Mouse (Mus musculus) adrenal gland, adult (tissue): ENCODE measurements around the gene 1500011B03Rik.
"Not testable (repeated sequence)": the region's sequence is repeated elsewhere in the genome, so short reads cannot be mapped to it uniquely, and the experiment has no call there.

Experiments
- DNase-seq, 2 experiments: peaks; one replicate each; pipeline ENCODE4 v3.0.0; 2022 to 2023; ENCODE audit warnings: low spot score in 1 of 2; ENCODE audit not compliant: inconsistent age in 2 of 2

1500011B03Rik gene

DNA sequence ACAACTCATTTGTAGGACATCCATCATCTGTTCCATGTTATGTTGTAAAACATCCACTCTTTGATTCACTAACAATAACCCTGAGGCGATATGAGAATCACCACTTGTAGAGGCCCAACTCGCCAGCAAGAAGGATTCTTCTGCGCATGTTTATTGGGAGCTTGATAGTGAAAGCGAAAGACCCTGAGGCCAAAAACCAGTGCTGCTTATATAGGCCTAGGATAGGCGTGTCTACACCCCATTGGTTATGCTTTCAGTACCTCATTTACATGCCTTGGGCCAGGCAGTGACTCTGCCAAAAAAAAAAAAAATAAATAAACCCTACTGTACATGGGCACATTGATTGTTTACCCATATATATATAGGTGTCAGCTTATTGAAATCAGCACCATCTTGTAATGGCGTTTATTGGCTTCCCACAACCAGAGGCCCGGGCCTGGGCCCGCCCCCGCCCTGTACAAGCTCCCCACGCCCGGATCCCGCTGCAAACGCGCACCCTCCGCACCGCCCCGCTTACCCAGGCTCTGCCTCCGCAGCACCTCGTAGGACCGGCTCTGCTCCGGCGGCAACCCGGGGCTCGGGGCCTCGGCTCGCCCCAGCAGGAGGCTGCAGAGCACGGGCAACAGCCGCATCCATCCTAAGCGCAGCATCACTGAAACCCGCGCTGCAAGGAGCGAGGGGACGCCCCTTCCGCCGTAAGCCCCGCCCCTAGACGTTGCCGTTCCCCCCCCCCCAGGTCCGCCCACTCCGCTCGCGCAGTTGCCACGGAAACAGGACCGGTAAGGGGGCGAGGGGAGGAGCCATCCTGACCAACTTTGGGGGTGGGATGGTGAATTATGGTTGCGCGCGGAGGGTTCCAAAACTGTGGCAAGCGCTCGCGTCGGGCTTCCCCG lies at the start of gene 1500011B03Rik:
TSS of gene 1500011B03Rik (minus strand) at position 673 of the 893 bp plus-strand sequence.
- DNase-seq: peak; percentile 71 to 88

DNA sequence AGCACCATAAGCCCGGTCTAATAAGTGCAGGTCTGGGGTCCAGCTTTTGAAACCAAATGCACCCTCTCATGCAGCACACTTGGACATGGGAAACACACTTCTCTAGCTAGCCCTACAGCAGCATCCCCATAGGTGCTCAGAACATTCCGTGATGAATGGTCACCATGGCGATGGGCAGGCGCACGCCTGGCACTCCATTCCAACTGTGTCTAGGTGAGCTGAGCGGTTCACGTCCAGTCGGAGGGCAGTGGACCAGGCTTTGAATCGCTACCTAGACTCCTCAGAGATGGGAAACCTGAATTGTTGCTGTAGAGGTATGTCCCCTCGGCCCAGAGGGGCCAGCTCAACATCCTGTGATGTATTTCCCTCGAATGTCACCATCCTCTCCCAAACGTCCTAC lies 42.0 kb upstream of the 1500011B03Rik start:
- no peak for DNase-seq

GRCm38 (mm10) chr5:114864813-114865212 lies 41.5 kb upstream of the 1500011B03Rik start:
- no peak for DNase-seq

- DNase-seq: no peak
Measured at GRCm38 (mm10) chr5:114861730-114862129, 38.5 kb upstream of the 1500011B03Rik start.

DNA sequence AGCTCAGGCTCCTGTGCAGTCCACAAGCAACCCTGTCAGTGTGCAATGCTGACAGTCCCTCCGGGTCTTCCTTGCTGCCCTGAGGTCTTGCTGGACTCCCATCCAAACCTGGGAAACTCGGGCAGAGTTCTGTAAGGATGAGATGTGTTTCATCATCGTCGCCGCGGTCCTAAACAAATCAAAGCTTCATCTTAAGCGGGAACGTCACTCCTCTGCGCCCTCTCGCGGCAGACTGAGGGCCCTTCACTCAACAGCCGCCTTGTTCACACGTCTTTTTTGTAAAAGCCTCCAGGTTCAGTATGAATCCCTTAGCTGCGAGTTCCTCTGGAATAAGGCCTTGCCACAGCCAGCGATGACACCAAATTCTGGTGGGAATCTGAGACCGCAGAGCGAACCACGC lies 36.0 kb upstream of the 1500011B03Rik start:
- DNase-seq: peak; percentile 53 to 86

DNA sequence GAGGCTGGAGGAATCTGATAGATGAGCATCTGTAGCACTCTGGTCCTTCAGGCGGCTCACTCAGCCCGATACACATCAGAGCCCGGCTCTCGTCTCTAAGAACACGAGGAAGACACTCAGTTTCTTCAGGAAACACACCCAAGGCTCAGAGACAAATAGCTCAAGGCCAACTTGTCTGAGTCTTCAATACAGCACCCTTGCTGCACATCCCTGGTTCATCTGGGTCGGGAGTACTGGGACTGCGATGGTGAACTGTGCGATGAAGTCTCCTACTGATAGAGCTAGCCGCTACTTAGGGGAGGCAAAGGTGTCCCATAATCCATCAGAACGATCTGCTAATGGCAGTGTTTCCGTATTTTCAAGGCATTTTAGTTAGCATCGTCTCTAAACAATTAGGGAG lies 35.3 kb upstream of the 1500011B03Rik start, which contains the start of gene Gm9936:
TSS of gene Gm9936 (minus strand) at position 101 of the 400 bp plus-strand sequence.
- DNase-seq: no peak

DNA sequence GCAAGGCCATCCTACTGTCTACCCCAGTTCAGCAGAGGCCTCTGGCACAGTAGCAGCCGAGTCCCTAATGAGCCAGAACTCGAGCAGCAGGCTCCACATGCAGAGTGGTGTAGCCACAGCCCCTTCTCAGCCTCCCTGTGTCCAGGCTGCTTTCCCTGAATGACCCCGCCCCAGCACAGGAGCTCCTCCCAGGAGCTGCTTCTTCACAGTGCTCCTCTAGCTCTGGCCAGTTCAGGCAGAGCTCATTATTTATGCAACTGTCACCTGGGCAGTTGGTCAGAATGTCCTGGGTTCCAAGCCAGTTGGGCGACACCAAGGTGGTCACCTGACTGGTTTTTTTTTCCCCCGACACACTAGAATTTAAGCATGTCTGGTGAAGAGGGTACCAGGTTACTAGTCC lies 30.1 kb upstream of the 1500011B03Rik start, which contains the start of gene 4930519G04Rik:
TSS of gene 4930519G04Rik (plus strand) at position 301 of the 400 bp plus-strand sequence.
- DNase-seq: not testable (repeated sequence)

DNA sequence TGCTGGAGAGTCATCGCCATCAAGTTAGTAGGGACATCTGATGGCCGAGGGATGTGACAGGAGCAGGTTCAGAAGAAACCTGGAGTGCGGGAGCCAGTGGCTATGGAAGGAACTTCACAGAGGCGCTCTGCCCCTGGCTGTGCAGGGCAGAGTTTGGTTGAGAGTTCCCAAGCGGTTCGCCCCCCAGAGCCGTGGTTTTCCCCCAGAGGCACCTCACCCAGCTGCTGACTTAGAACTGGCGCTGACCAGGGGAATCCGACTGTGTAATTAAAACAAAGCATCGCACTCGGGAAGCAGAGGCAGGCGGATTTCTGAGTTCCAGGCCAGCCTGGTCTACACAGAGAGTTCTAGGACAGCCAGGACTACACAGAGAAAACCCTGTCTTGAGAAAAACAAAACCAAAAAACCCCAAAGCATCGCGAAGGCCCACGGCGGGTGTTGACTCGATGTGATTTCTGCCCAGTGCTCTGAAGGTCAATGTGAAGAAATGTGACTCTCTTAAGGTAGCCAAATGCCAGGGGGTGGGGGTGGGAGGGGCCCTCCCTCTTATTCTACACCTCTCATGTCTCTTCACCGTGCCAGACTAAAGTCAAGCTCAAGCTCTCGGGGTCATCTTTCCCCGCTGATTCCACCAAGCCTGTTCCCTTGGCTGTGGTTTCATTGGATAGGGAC lies 28.4 kb upstream of the 1500011B03Rik start:
- no peak for DNase-seq

- not testable (repeated sequence) for DNase-seq
Measured at GRCm38 (mm10) chr5:114844371-114844770, 21.1 kb upstream of the 1500011B03Rik start.

GRCm38 (mm10) chr5:114842674-114843073 lies 19.4 kb upstream of the 1500011B03Rik start:
- no peak for DNase-seq

DNA sequence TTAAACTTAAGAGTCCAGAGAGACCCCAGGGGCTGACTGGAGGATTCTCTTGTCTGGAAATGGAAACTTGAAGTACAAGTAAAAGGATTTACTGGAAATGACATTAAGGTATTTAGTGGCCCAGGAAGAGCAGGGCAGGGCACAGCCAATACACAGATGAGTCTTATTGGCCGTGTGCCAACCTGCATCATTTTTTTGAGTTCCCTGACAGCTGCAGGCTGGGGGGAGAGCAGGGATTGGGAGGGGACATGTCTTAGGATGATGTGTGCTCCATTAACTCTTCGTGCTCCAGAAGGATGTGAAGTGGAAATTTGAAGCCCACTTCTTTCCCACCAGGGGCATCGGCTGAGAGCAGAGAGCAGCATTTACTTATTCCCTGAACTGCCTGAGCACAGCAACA lies 18.9 kb upstream of the 1500011B03Rik start:
- not testable (repeated sequence) for DNase-seq

GRCm38 (mm10) chr5:114840481-114840880 lies 17.2 kb upstream of the 1500011B03Rik start:
- DNase-seq: not testable (repeated sequence)

GRCm38 (mm10) chr5:114836886-114837285 lies 13.6 kb upstream of the 1500011B03Rik start:
- DNase-seq: no peak

- DNase-seq: no peak
Measured at GRCm38 (mm10) chr5:114829740-114830139, 6.5 kb upstream of the 1500011B03Rik start.

- DNase-seq: peak in 1 of 2 experiments; percentile 41
Measured at GRCm38 (mm10) chr5:114827427-114827826, 4.2 kb upstream of the 1500011B03Rik start.

DNA sequence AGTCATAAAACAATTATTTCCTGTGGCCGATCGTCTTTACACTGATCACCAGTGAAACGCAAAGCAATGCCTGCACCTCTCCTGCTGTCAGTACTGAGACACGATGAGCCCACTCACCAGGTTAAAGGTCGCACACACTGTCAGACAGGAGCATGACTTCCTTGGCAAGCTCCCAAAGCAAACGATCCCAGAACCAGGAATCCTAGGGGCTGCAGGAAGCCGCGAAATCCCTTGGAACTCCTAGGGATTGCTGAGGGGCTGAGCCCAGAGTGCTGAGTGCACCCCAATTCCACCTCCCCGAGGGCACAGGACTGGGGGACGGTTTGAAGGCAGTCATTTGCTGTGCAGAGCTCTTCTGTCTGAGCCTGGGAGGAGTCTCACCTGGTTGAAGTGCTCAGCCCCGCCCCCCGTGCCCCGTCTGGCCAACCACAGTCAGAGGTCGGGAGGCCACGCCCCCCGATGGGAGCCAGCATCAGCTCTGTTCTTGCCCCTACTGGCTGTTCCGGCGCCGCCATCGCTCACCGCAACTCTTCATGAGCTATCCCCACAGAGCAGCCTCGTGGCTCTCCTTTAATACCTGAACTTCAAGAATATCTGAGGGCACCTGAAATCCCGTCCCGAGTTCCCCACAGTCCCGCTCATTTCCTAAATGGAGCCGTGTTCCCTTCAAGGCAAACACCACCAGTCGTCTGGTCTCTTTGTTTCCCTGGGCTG lies 2.9 kb upstream of the 1500011B03Rik start:
- DNase-seq: peak; percentile 63 to 66

GRCm38 (mm10) chr5:114824197-114824596 lies 929 bp upstream of the 1500011B03Rik start:
- DNase-seq: peak; percentile 44 to 86

DNA sequence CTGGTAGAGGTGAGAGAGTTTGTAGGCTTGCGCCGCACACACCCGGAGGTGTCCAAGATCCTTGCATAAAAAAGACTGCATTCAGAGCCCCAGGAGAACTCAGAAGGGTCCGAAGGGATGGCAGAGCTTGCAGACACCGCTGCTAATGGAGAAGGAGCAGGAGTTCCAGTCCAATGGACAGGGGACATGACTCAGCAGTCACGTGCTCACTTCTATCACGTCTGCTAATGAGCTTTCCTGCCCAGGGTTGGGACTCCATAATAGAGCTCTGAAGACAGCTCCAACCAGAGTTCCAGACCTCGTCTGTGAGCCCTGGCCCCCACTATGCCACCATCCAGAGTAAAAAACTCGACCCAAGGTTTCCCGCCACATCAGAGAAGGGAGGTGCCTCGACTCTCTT lies 5.1 kb downstream of the 1500011B03Rik start:
- DNase-seq: no peak

DNA sequence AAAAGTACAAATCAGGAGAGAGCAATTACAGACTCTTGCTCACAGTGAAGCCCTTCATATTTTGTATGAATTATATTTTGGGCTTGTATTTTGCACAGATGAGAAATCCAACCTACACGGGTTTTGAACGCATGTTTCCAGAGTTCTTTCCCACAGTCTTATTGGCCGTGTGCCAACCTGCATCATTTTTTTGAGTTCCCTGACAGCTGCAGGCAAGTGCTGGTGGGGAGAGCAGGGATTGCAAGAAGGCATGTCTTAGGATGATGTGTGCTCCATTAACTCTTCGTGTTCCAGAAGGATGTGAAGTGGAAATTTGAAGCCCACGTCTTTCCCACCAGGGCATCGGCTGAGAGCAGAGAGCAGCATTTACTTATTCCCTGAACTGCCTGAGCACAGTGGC lies 6.7 kb downstream of the 1500011B03Rik start:
- DNase-seq: no peak

GRCm38 (mm10) chr5:114813525-114814181 lies 9.6 kb downstream of the 1500011B03Rik start:
- DNase-seq: peak; percentile 89 to 94

DNA sequence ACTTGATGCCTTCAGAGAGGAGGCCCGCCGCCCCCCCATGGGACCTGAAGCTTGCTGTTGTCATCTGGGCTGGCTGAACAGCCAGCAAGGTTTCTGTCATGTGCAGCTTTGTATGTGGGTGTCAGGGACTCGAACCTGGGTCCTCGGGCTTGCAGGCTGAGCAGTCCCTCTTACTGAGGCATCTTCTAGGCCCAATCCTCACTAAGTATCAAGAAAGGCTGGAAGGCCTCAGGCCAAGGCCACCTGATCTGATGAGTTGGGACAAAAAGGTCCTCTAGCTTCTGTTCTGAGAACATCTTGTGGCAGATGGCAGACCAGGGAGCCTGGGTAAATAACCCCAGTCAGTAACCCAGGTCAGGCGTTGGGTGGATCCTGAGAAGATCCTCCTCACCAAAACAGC lies 13.4 kb downstream of the 1500011B03Rik start:
- no peak for DNase-seq
